Mouse (Mus musculus) heart, adult 9 months (tissue): Measurements from ENCODE around the gene Plekhj1.
A peak's percentile ranks its signal among the peaks of the same experiment; 100 is the strongest.

Experiments
- DNase-seq, 2 experiments: peaks; one replicate each; pipeline ENCODE4 v3.0.0; 2022; ENCODE audit warnings: low spot score in 2 of 2

The Plekhj1 gene

DNA sequence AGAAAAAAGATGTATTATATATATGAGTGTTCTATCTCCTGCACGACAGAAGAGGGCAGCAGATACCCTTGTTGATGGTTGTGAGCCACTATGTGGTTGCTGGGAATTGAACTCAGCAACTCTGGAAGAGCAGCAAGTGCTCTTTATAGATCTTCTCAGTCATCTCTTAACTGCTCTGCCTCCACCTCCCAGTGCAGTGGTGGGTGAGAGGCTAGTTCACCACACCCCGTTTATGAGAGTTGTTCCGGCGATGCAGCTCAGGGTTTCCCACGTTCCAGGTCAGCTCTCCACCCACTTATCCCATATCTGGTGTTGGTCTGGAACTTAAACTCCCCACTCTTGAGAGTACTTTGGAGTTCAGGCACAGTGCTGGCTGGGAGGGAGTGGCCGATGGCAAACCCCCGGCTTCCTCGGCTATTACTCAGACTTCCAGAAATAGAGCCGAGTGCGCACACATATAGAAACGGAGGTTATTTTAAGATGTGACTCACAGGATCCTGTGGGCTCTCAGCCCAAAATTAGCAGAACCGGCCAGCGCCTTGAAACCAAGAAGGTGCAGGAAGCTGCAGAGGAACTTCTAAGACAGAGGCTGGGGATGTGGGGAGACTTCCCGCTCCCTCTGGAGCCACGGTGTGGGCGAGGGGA is 47.1 kb downstream of the Plekhj1 start:
- peak; percentile 89 to 90 for DNase-seq

DNA sequence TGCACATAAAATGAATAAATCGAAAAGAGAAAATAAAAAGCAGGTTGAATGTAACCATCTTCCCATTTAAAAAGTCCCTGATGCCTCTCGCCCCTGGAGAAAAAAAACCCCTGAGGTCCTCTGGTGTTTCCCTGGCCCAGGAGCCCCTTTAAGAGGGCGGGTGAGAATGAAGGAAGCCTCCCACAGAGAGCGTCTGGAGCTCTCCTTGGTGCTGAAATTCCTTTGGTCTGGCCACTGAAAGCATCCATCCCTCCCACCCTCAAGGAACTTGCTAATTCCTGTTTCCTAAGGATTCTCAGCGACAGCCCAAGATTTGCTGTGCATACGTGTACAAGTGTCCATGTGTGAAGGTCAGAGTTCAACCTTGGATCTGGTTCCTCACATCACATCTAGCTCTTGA is 49.8 kb downstream of the Plekhj1 start:
- peak; percentile 34 to 50 for DNase-seq

DNA sequence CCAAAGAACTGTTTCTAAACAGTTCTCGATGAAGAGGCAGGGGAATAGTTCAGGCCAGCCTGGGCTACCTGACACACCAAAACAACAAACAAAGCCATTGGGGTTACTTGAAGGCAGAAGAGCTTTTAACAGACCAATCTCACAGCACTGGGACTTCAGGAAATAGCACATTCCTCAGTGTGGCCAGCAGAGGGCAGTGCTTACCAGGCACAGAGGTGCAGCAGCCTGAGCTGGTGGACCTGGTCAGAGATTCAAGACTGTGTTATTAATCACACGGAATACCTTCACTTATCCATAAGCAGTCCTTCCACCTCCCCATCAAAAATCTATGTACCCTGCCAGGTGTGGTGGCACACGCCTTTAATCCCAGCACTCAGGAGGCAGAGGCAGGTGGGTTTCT is 51.0 kb downstream of the Plekhj1 start:
- peak; percentile 60 to 71 for DNase-seq
